Mouse (Mus musculus) embryonic facial prominence, embryonic 10.5 days (tissue): ENCODE data around the gene Gadd45g. TPM values are rescaled to one million over a fixed set of nuclear protein-coding genes. Genes with fewer than 3 reads are reported as not detected.

Source experiments
- DNase-seq: peaks from one replicate; pipeline ENCODE4 v3.0.0-alpha.2; 2017; ENCODE audit warnings: low spot score
- H3K27ac ChIP-seq: fragments of 300-500 bp; sonication (generic); replicated peaks from 2 replicates; pipeline ENCODE4 v1.5.1; 2016; ENCODE audit warnings: mild to moderate bottlenecking
- H3K27me3 ChIP-seq: fragments of 300-500 bp; sonication (generic); replicated peaks from 2 replicates; pipeline ENCODE4 v1.6.1; 2016; ENCODE audit warnings: low read depth, mild to moderate bottlenecking; ENCODE audit not compliant: poor library complexity, severe bottlenecking
- H3K36me3 ChIP-seq: fragments of 300-500 bp; sonication (generic); replicated peaks from 2 replicates; pipeline ENCODE4 v1.6.1; 2016; ENCODE audit warnings: mild to moderate bottlenecking, moderate library complexity
- H3K4me1 ChIP-seq: fragments of 300-500 bp; sonication (generic); 2 replicates; pipeline ENCODE4 v1.6.1; 2016
- H3K4me3 ChIP-seq: fragments of 300-500 bp; sonication (generic); 2 replicates; pipeline ENCODE4 v1.5.1; 2016; ENCODE audit warnings: mild to moderate bottlenecking, moderate library complexity
- H3K9me3 ChIP-seq: fragments of 300-500 bp; sonication (generic); 2 replicates; pipeline ENCODE4 v1.6.1; 2016; ENCODE audit warnings: mild to moderate bottlenecking
- whole genome bisulfite sequencing: fragments of 180-500 bp; shearing (Covaris S2); methylation state at CpG from one replicate; pipeline ENCODE4 v1.1.7; 2016; 5-methylcytosine and 5-hydroxymethylcytosine counted together
- polyA plus RNA-seq: library from polyadenylated mRNA; unstranded; fragments of >200 nt; fragmentation: Nextera tagmentation; extraction: Ambion mirVana; gene quantifications from 2 replicates; pipeline ENCODE4 v1.2.1, GENCODE M21; 2016

Gadd45g gene
- polyA plus RNA-seq, 1 experiment from 2014 or later: 61.5 TPM

DNA sequence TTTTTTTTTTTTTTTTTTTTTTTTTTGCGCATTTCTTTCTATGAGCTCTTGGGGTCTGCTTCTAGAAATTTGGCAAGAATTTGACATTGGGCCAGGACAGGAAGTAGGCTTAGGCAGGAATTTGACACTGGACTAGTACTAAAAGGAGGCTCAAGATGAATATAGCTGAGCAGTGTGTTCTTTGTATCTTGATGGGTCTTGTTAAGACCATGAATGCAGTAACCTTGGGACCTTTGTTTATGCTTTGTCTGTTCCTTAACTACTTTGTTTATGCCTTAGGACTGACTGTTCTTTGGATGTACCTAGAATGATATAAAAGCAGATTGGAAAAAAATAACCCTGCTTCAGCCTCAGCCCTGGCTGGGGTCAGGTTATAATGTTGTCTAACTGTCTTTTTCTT is 16.3 kb downstream of the Gadd45g start:
- Histone ChIP-seq H3K36me3 (no peaks in the 10 kb centered on the region), H3K4me1 (peaks cover 24% of the 10 kb centered on the region), H3K27ac (no peak overlapping the region), H3K9me3 (no peaks in the 10 kb centered on the region), H3K27me3 (peaks cover 6% of the 10 kb centered on the region; the same call in 1 of the 2 replicates), H3K4me3 (no peak overlapping the region)
- WGBS: 88% methylated on average over 1 of the region's 1 CpGs
- DNase-seq: no peak

GRCm38 (mm10) chr13:51866151-51866659 is 19.7 kb downstream of the Gadd45g start:
- Histone ChIP-seq H3K4me1 (peaks cover 17% of the 10 kb centered on the region), H3K27ac (no peak overlapping the region), H3K4me3 (no peak overlapping the region), H3K27me3 (peaks cover 21% of the 10 kb centered on the region; the same call in 1 of the 2 replicates), H3K36me3 (no peaks in the 10 kb centered on the region), H3K9me3 (no peaks in the 10 kb centered on the region)
- 70% methylated on average over 11 of the region's 11 CpGs for WGBS
- DNase-seq: no peak

DNA sequence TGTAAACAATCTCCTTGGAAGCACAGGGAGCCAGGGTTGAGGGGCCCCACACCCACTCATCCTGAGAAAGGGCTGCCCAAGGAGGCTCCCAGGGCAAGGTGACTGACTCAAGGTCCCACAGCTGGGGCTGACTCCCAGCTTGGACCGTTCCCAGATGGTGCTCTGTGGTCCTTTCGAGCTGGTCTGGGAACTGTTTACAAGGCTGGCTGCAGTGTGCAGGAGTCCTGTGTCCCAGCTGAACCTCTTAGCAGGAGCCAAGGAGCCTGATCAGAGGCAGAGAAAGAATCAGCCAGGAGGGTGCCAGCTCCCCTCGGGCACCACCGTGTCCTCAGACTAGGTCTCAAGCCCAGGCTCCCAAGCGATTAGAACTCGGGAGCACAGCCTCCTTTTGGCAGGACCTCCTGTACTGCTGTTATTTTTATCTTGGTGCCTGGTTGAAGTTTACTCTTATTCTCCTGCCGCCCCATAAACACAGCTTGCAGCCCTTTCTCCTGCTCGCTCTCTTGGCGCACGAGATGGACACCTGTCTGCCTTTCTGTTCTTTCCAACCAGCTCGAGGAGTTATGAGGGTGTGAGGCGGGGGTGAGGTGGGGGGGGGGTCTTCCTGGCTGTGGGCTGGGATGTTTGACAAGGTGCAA is 22.1 kb downstream of the Gadd45g start:
- 65% methylated on average over 12 of the region's 12 CpGs for WGBS
- Histone ChIP-seq H3K27me3 (0 out of 2 replicates have a peak, but pooled peaks cover 21% of the 10 kb centered on the region), H3K4me1 (peaks cover 29% of the 10 kb centered on the region), H3K27ac (no peak overlapping the region), H3K9me3 (no peaks in the 10 kb centered on the region), H3K4me3 (no peak overlapping the region), H3K36me3 (no peaks in the 10 kb centered on the region)
- no peak for DNase-seq

GRCm38 (mm10) chr13:51869129-51869491 is 22.6 kb downstream of the Gadd45g start:
- DNase-seq: no peak
- no peaks in the 10 kb centered on the region for H3K9me3 ChIP-seq
- 0 out of 2 replicates have a peak, but pooled peaks cover 21% of the 10 kb centered on the region for H3K27me3 ChIP-seq
- 74% methylated on average over 9 of the region's 9 CpGs for WGBS
- H3K36me3 ChIP-seq: no peaks in the 10 kb centered on the region
- H3K4me1 ChIP-seq: peaks cover 29% of the 10 kb centered on the region
- H3K4me3 ChIP-seq: no peak overlapping the region
- no peak overlapping the region for H3K27ac ChIP-seq

DNA sequence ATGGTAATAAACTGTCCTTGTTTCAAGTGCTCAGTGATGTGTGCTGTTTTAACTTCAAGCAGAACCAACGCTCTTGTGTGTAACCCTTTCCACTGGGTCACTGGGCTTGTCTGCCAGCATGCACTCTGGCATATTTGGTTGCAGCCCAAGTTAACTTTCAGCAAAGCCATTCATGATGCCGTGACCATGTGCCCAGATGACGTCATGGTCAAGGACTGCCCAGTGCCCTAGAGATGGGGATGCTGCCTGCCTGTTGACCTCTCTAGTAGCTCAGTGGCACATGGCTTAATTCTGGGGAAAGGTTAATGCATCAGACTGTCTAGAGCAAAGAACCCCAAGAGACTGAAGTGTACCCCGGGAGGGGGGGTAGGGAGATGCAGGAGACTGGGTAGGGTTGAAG is 24.7 kb downstream of the Gadd45g start:
- no peak for DNase-seq
- 92% methylated on average over 4 of the region's 4 CpGs for WGBS
- Histone ChIP-seq H3K9me3 (no peaks in the 10 kb centered on the region), H3K4me1 (peaks cover 29% of the 10 kb centered on the region), H3K36me3 (no peaks in the 10 kb centered on the region), H3K27ac (no peak overlapping the region), H3K27me3 (0 out of 2 replicates have a peak, but pooled peaks cover 18% of the 10 kb centered on the region), H3K4me3 (no peak overlapping the region)

- no peaks in the 10 kb centered on the region for H3K9me3 ChIP-seq
- no peaks in the 10 kb centered on the region for H3K36me3 ChIP-seq
- H3K4me1 ChIP-seq: peaks cover 28% of the 10 kb centered on the region
- no peak for DNase-seq
- H3K4me3 ChIP-seq: no peak overlapping the region
- 91% methylated on average over 9 of the region's 9 CpGs for WGBS
- 0 out of 2 replicates have a peak, but pooled peaks cover 15% of the 10 kb centered on the region for H3K27me3 ChIP-seq
- no peak overlapping the region for H3K27ac ChIP-seq
These were observed 25.9 kb downstream of the Gadd45g start for GRCm38 (mm10) chr13:51872252-51872962.

DNA sequence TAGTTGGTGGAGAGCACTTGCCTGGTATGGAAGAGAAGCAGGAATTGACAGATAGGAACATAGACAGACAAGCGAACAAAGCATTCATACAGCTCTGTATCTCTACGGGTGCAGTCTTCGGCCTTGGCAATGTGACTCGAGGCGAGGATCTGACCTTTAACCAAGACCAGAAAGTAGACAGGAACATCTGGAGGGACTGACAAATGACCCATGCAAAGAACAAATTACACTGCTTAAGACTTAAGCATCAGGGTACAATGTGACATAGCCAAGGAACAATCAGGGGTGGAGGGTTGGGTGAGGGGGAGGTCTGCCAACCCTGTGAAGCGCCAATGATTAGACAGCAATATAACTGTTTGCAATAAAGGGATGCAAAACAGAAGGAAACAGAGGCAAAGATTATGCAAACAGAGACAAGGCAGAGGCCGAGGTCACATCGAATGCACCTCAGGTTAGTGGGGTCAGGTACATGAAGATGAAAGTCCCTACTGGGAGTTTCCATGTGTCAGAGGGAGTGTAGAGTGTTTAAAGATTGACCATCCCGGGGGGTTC is 26.6 kb downstream of the Gadd45g start:
- H3K27me3 ChIP-seq: 0 out of 2 replicates have a peak, but pooled peaks cover 12% of the 10 kb centered on the region
- H3K27ac ChIP-seq: no peak overlapping the region
- 84% methylated on average over 9 of the region's 9 CpGs for WGBS
- no peak overlapping the region for H3K4me3 ChIP-seq
- H3K36me3 ChIP-seq: no peaks in the 10 kb centered on the region
- no peaks in the 10 kb centered on the region for H3K9me3 ChIP-seq
- DNase-seq: no peak
- peaks cover 28% of the 10 kb centered on the region for H3K4me1 ChIP-seq

DNA sequence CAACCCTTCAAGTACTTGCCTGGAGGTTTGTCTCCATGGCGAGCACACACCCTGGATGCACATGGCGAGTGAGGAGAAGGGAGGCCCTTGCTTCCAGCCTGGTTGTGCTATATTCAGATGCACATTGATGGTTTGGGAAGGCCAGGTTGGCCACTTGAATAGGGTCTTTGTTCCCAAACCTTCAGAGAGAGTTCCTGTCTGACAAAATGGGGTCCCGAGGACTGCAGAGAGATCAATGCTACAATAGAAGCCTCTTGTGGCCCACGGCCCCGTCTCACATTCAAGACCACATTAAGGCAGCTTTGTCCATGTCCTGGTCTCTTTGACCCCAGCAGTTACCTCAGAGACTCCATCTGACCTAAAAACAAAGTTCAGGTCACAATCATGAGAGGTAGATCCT is 27.3 kb downstream of the Gadd45g start:
- no peaks in the 10 kb centered on the region for H3K36me3 ChIP-seq
- no peak overlapping the region for H3K4me3 ChIP-seq
- no peaks in the 10 kb centered on the region for H3K9me3 ChIP-seq
- no peak for DNase-seq
- H3K4me1 ChIP-seq: peaks cover 20% of the 10 kb centered on the region; the same call in 1 of the 2 replicates
- H3K27me3 ChIP-seq: 0 out of 2 replicates have a peak, but pooled peaks cover 10% of the 10 kb centered on the region
- H3K27ac ChIP-seq: no peak overlapping the region
- 70% methylated on average over 5 of the region's 5 CpGs for WGBS

- H3K4me1 ChIP-seq: peaks cover 26% of the 10 kb centered on the region
- H3K4me3 ChIP-seq: no peak overlapping the region
- H3K27me3 ChIP-seq: 0 out of 2 replicates have a peak, but pooled peaks cover 3% of the 10 kb centered on the region
- DNase-seq: no peak
- 57% methylated on average over 12 of the region's 12 CpGs for WGBS
- H3K36me3 ChIP-seq: no peaks in the 10 kb centered on the region
- H3K27ac ChIP-seq: no peak overlapping the region
- no peaks in the 10 kb centered on the region for H3K9me3 ChIP-seq
These were observed 29.7 kb downstream of the Gadd45g start for GRCm38 (mm10) chr13:51876131-51876530.

DNA sequence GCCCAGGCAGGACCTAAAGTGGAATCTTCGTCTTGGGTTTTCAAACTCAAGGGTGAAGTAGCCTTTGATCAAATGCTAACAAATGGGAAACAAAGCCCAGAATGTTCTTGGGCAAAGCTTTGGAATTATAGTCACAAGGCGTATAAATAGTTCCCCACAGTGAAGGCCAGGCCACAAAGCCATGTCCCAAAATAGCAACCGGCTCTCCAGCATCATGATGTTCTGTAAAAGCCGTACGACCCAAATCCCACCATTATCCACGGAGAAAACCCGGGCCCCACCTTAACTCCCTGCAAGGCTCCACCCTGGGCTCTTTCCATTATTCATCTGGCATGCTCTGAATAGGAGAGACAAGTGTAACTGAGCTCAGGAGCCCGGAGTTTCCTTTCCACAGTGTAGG is 32.3 kb downstream of the Gadd45g start:
- Histone ChIP-seq H3K27ac (no peak overlapping the region), H3K4me1 (peaks cover 36% of the 10 kb centered on the region), H3K36me3 (no peaks in the 10 kb centered on the region), H3K27me3 (0 out of 2 replicates have a peak, but pooled peaks cover 3% of the 10 kb centered on the region), H3K4me3 (no peak overlapping the region), H3K9me3 (no peaks in the 10 kb centered on the region)
- 60% methylated on average over 8 of the region's 8 CpGs for WGBS
- DNase-seq: no peak

GRCm38 (mm10) chr13:51879571-51879970 is 33.1 kb downstream of the Gadd45g start:
- Histone ChIP-seq H3K27me3 (0 out of 2 replicates have a peak, but pooled peaks cover 3% of the 10 kb centered on the region), H3K4me1 (peaks cover 42% of the 10 kb centered on the region), H3K36me3 (no peaks in the 10 kb centered on the region), H3K27ac (no peak overlapping the region), H3K9me3 (no peaks in the 10 kb centered on the region), H3K4me3 (no peak overlapping the region)
- WGBS: 88% methylated on average over 3 of the region's 3 CpGs
- DNase-seq: no peak

- 73% methylated on average over 4 of the region's 4 CpGs for WGBS
- no peaks in the 10 kb centered on the region for H3K9me3 ChIP-seq
- peaks cover 42% of the 10 kb centered on the region for H3K4me1 ChIP-seq
- H3K36me3 ChIP-seq: no peaks in the 10 kb centered on the region
- H3K27ac ChIP-seq: no peak overlapping the region
- 0 out of 2 replicates have a peak, but pooled peaks cover 3% of the 10 kb centered on the region for H3K27me3 ChIP-seq
- no peak overlapping the region for H3K4me3 ChIP-seq
- DNase-seq: no peak
These were observed 33.5 kb downstream of the Gadd45g start for GRCm38 (mm10) chr13:51880019-51880418.
